Mouse (Mus musculus): ENCODE data around the gene Carf. TPM values are rescaled to one million over a fixed set of nuclear protein-coding genes. Genes with fewer than 3 reads are reported as not detected.

The Carf gene
- polyA plus RNA-seq, 1 experiment from 2014 or later: 11.1 TPM

DNA sequence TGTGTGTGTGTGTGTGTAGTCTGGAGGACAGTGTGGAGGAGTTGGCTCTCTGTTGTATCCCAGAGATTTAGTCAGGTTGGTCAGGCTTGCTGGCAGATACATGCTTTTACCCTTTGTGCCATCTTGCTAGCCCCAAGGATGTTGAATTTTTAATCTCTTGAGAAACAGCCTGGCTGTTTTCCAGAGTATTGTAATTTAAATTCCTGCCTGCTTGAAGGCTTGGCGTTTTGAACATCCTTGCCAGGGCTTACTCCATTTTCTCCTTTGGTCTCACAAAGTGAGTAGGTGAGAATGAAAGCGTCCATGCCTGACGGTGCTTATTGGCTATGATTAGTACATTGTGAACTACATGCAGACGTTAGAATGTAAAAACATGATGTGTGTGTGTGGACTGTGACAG, 101.0 kb downstream of the Carf start:
- Histone ChIP-seq H3K27me3 (ENCODE audit: control insufficient read depth, insufficient read depth, low read depth, low read length) (no peaks in the 10 kb centered on the region), H3K9ac (ENCODE audit: low read depth, low read length) (no peak overlapping the region), H3K9me3 (replicated peaks; ENCODE audit: control insufficient read depth, low read length, poor library complexity, severe bottlenecking) (no peaks in the 10 kb centered on the region), H3K4me2 (ENCODE audit: low read length) (no peak overlapping the region), H3K27ac (ENCODE audit: low read length) (no peak overlapping the region), H3K4me3 (ENCODE audit: low read depth, low read length) (no peak overlapping the region), H3K4me1 (ENCODE audit: control insufficient read depth, insufficient read depth, low read length) (no peaks in the 10 kb centered on the region), H3K36me3 (ENCODE audit: control insufficient read depth, insufficient read depth, low read length) (peaks cover 22% of the 10 kb centered on the region)
- WGBS: 55% methylated on average over 4 of the region's 4 CpGs
- no peak for ATAC-seq

Other genes with a start within 250 kb of the Carf start
- 45.2 and 45.3 TPM in 2 replicates for gene Fam117b, start 185.2 kb upstream of the Carf start, polyA plus RNA-seq (2015; fragmentation: Nextera tagmentation; extraction: Ambion mirVana)
- 51.8 and 53.7 TPM in 2 replicates for gene Ica1l, start 55.1 kb upstream of the Carf start, polyA plus RNA-seq (2015; fragmentation: Nextera tagmentation; extraction: Ambion mirVana)
- 51.0 and 52.5 TPM in 2 replicates for gene Wdr12, start 398 bp downstream of the Carf start, polyA plus RNA-seq (2015; fragmentation: Nextera tagmentation; extraction: Ambion mirVana)
- 7.8 and 9.8 TPM in 2 replicates for gene Nbeal1, start 82.4 kb downstream of the Carf start, polyA plus RNA-seq (2015; fragmentation: Nextera tagmentation; extraction: Ambion mirVana)
- 7.3 and 10.5 TPM in 2 replicates for gene Cyp20a1, start 245.1 kb downstream of the Carf start, polyA plus RNA-seq (2015; fragmentation: Nextera tagmentation; extraction: Ambion mirVana)